Mouse (Mus musculus): ENCODE measurements around the gene Tubb4b. TPM values are rescaled to one million over a fixed set of nuclear protein-coding genes. Genes with fewer than 3 reads are reported as not detected.

The Tubb4b gene
- polyA plus RNA-seq, 1 experiment: 193 TPM

GRCm38 (mm10) chr2:25180973-25181890, 43.3 kb downstream of the Tubb4b start:
- Histone ChIP-seq H3K4me3 (ENCODE audit: insufficient read depth, low read depth, low read length) (peak overlapping the region; percentile 53), H3K27ac (ENCODE audit: insufficient read depth, low read depth, low read length) (no peak overlapping the region), H3K4me1 (ENCODE audit: control insufficient read depth, insufficient read depth, low read length) (peaks cover 51% of the 10 kb centered on the region)
- TF ChIP-seq POLR2A (IDR thresholded peaks at IDR 0.05; ENCODE audit: insufficient read depth, low read depth, low read length): no peak
- no peak for TF ChIP-seq CTCF (IDR thresholded peaks at IDR 0.05; ENCODE audit: insufficient read depth, low read depth, low read length)
- WGBS: under 1% methylated on average over 100 of the region's 100 CpGs

- Histone ChIP-seq H3K27ac (ENCODE audit: insufficient read depth, low read depth, low read length) (peak within 1 kb of the TSS; percentile 35), H3K4me1 (ENCODE audit: control insufficient read depth, insufficient read depth, low read length) (peaks cover 44% of the 10 kb centered on the region), H3K4me3 (ENCODE audit: insufficient read depth, low read depth, low read length) (peak within 1 kb of the TSS; percentile 53)
- WGBS: under 1% methylated on average over 35 of the region's 35 CpGs
- TF ChIP-seq POLR2A (IDR thresholded peaks at IDR 0.05; ENCODE audit: insufficient read depth, low read depth, low read length): peak; percentile 45
- TF ChIP-seq CTCF (IDR thresholded peaks at IDR 0.05; ENCODE audit: insufficient read depth, low read depth, low read length): 0 out of 2 replicates have a peak, but pooled peaks have one; percentile 29
Measured at GRCm38 (mm10) chr2:25180478-25180903, 44.0 kb downstream of the Tubb4b start, which contains the start of gene Nrarp. TSS of gene Nrarp (plus strand) at chr2:25180758.

- Histone ChIP-seq H3K4me3 (ENCODE audit: insufficient read depth, low read depth, low read length) (peak overlapping the region; percentile 53), H3K27ac (ENCODE audit: insufficient read depth, low read depth, low read length) (peak overlapping the region; percentile 35), H3K4me1 (ENCODE audit: control insufficient read depth, insufficient read depth, low read length) (peaks cover 42% of the 10 kb centered on the region)
- no peak for TF ChIP-seq POLR2A (IDR thresholded peaks at IDR 0.05; ENCODE audit: insufficient read depth, low read depth, low read length)
- TF ChIP-seq CTCF (IDR thresholded peaks at IDR 0.05; ENCODE audit: insufficient read depth, low read depth, low read length): no peak
- WGBS: 26% methylated on average over 15 of the region's 15 CpGs
Measured at GRCm38 (mm10) chr2:25179566-25180217, 44.8 kb downstream of the Tubb4b start.

- no peak for TF ChIP-seq POLR2A (IDR thresholded peaks at IDR 0.05; ENCODE audit: insufficient read depth, low read depth, low read length)
- no peak for TF ChIP-seq CTCF (IDR thresholded peaks at IDR 0.05; ENCODE audit: insufficient read depth, low read depth, low read length)
- H3K4me3 ChIP-seq (ENCODE audit: insufficient read depth, low read depth, low read length): no peak overlapping the region
- H3K4me1 ChIP-seq (ENCODE audit: control insufficient read depth, insufficient read depth, low read length): peaks cover 42% of the 10 kb centered on the region
- H3K27ac ChIP-seq (ENCODE audit: insufficient read depth, low read depth, low read length): peak overlapping the region; percentile 69
- WGBS: 54% methylated on average over 10 of the region's 10 CpGs
Measured at GRCm38 (mm10) chr2:25178285-25178972, 46.1 kb downstream of the Tubb4b start.

- TF ChIP-seq POLR2A (IDR thresholded peaks at IDR 0.05; ENCODE audit: insufficient read depth, low read depth, low read length): no peak
- Histone ChIP-seq H3K27ac (ENCODE audit: insufficient read depth, low read depth, low read length) (peak overlapping the region; percentile 88), H3K4me1 (ENCODE audit: control insufficient read depth, insufficient read depth, low read length) (peaks cover 42% of the 10 kb centered on the region), H3K4me3 (ENCODE audit: insufficient read depth, low read depth, low read length) (no peak overlapping the region)
- WGBS: 28% methylated on average over 6 of the region's 6 CpGs
Measured at GRCm38 (mm10) chr2:25177685-25178084, 46.8 kb downstream of the Tubb4b start.

- 54% methylated on average over 4 of the region's 4 CpGs for WGBS
- H3K4me3 ChIP-seq (ENCODE audit: insufficient read depth, low read depth, low read length): no peak overlapping the region
- TF ChIP-seq POLR2A (IDR thresholded peaks at IDR 0.05; ENCODE audit: insufficient read depth, low read depth, low read length) (no peak), CTCF (IDR thresholded peaks at IDR 0.05; ENCODE audit: insufficient read depth, low read depth, low read length) (no peak)
- peaks cover 42% of the 10 kb centered on the region for H3K4me1 ChIP-seq (ENCODE audit: control insufficient read depth, insufficient read depth, low read length)
- peak overlapping the region; percentile 88 for H3K27ac ChIP-seq (ENCODE audit: insufficient read depth, low read depth, low read length)
Measured at GRCm38 (mm10) chr2:25177076-25177475, 47.4 kb downstream of the Tubb4b start.

- WGBS: 68% methylated on average over 6 of the region's 6 CpGs
- no peak for TF ChIP-seq POLR2A (IDR thresholded peaks at IDR 0.05; ENCODE audit: insufficient read depth, low read depth, low read length)
- no peak for TF ChIP-seq CTCF (IDR thresholded peaks at IDR 0.05; ENCODE audit: insufficient read depth, low read depth, low read length)
- Histone ChIP-seq H3K4me3 (ENCODE audit: insufficient read depth, low read depth, low read length) (no peak overlapping the region), H3K4me1 (ENCODE audit: control insufficient read depth, insufficient read depth, low read length) (peaks cover 39% of the 10 kb centered on the region), H3K27ac (ENCODE audit: insufficient read depth, low read depth, low read length) (no peak overlapping the region; the same call in 1 of the 2 replicates)
Measured at GRCm38 (mm10) chr2:25176573-25176972, 47.9 kb downstream of the Tubb4b start.

- WGBS: 81% methylated on average over 4 of the region's 4 CpGs
- H3K27ac ChIP-seq (ENCODE audit: insufficient read depth, low read depth, low read length): no peak overlapping the region
- TF ChIP-seq CTCF (IDR thresholded peaks at IDR 0.05; ENCODE audit: insufficient read depth, low read depth, low read length) (no peak), POLR2A (IDR thresholded peaks at IDR 0.05; ENCODE audit: insufficient read depth, low read depth, low read length) (no peak)
- H3K4me3 ChIP-seq (ENCODE audit: insufficient read depth, low read depth, low read length): no peak overlapping the region
- H3K4me1 ChIP-seq (ENCODE audit: control insufficient read depth, insufficient read depth, low read length): peaks cover 31% of the 10 kb centered on the region
Measured at GRCm38 (mm10) chr2:25175690-25176078, 48.8 kb downstream of the Tubb4b start.

Measured in olfactory bulb, adult 2 months (tissue).